Mouse (Mus musculus): Measurements from ENCODE around the gene Uts2r. TPM values are rescaled to one million over a fixed set of nuclear protein-coding genes. Genes with fewer than 3 reads are reported as not detected.
A peak's percentile ranks its signal among the peaks of the same experiment; 100 is the strongest.

The Uts2r gene
- total RNA-seq, 2 experiments from 2014 or later: 0.23 TPM; not detected in 1

DNA sequence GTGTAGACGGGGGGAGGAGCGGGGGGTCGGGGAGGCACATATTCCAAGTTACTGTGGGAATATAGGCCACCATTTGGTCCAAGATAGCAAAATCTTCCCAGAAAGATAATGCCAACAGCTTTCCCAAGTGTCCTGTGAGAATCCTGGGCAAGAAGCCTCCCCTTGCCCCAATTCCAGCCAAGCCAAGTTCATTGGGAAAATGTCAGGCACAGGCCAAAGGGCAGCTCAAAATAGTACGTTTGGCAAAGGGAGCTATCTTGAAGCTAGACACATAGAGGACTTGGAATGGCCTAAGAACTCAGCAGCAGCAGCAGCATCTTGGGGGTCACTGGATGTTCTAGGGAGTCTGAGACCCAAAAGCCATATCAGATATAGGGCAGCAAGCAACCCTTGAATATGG, 3.7 kb downstream of the Uts2r start:
- DNase-seq: no peak

DNA sequence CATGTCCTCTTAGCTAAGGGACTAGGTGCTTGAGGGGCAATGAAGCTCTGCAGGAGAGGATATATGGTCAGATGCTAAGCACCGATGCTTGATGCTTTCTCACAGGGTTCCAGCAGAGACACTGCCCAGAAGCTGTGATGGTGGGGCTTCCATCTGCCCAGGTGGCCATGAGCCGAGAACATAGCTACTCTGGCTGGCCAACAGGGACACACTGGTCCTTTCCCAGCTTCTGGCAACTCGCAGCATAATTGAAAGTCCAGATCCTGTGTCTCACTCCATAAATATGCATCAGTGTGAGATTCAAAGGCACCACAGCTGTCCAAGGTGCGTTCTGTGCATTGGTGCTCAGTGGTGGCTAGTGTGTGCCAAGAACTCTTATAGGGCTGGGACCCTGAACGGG, 13.1 kb downstream of the Uts2r start:
- no peak for DNase-seq

DNA sequence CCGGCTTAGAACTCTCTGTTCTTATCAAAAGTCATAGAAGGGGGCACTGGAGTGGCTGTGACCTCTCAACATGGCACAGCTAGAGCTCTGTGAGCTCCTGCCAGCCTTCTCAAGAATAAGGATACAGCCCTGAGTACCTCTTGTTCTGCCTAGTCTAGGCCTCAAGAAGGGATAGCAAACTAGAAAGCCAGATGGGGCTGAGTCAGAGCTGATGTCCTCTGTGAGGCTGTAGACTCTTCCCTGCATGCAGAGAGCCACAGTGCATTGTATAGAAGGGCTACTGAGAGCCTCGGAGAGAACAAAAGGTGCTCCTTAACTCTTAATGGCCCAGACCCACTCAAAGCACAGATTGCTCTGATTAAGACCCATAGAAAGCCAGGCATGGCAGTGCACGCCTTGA, 14.2 kb downstream of the Uts2r start:
- no peak for DNase-seq

DNA sequence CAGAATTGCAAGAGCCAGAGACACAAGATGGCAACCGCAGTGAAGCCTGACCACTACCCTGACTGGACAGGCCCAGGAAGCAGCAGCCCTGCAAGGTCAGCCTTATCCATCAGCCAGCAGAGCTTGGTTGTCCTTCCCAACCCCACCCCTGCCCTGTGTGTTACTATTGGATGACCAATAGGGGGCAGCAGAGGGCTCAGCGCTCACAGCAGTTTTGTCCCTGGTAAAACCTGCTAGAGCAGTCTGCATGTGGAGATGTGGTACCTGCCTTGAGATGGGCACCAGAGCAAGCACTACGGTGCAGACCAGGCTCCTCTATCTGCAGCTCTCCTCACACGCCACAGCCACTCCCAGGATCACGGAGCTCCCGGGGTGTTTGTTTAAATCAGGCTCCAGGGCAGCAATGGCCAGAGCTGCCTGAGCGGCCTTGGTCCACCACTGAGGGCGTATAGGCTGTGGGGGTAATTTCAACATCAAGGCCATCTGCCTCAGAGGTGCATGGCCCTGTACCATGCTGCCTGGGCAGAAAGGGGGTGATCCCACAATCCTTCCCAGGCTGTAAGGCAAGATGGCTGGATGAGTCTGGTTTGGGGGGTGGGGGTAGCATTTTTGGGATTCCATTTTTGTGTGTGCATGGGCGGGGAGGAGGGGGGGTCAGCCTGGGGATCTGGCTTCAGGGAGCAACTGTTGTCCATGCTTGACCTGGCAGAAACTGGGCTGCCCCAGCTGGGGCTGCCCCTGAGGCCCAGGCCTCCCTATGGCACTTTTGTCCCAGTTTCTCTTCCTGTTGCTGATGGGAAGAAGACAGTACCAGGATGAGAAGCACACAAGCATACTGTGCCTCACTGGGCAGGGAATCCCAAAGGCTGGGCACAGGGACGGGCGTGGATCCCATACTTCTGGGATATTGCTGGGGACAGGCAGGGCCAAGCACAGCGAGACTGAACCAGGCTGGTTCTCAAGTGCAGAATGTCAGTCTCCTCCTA, 16.5 kb downstream of the Uts2r start:
- DNase-seq: peak in 1 of 2 experiments; percentile 20

DNA sequence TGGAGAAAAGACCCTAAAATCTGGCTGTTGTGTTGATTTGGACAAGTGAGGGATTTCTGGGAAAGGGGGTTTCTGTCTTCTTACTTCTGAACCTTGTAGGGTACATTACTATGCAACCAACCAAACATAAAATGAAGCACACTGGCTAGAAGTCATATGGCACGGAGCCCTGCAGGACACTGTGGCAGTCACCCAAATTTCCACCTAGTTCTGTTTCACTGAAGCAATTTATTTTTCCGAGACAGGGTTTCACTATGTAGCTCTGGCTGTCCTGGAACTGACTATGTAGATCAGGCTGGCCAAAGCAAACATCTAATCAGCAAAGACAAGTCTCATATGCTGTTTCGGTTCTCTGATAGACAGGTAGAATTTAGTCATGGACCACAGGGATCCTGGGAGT, 29.6 kb downstream of the Uts2r start:
- no peak for DNase-seq

DNA sequence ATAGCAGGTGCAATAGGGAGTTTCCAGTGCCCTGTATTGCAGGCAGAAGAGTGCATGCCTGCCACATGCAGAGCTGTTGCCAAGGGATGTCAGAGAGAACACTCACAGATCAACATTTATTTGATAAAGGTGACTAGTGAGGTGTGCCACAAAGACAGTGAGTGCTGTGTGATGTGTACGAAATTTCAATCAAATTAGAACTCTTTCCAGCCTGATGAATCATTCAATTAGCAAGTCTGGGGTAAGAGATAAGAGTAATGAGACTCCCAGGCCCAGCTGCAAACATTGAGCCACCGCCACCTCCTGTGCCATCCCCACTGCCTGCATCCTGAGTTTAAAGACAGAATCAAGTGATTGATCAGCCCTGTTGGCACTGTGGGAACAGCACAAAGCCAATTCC, 32.7 kb downstream of the Uts2r start:
- DNase-seq: no peak

DNA sequence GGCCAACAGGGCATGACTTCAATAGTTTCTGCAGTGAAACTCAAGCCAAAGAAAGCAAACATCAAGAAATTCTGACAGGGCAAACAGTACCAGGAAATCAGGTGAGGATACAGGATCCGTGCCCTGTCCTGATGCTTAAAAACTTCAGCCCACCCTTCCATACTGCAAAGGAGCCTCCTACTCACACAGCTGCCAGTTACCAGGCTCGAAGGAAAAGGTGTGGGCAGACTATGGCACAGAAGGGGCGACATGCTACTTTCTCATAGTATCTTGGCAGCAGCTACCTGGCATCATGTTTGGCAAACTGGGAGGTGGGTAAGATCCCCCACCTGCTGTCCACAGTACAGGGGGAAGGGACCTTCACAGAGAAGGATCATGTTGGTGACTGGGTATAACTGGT, 33.3 kb downstream of the Uts2r start:
- DNase-seq: no peak

DNA sequence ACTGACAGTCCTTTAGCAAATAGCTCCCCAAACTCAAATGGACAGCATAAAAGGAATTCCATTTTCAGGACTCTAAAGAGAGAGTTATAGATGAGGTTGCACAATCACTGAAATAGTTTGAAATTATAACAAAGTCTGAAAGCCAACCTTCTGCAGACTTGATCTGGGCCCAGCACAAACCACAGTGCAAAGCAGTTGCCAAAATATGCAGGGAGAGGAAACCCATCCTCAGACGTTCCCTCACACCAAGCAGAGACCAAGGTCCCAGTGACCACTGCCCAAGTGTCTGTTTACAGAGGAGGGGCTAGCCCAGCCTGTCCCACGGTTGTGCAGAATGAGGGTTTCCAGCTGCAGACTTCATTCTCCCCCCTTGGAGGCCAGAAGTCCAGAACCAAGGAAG, 38.6 kb downstream of the Uts2r start:
- no peak for DNase-seq

DNA sequence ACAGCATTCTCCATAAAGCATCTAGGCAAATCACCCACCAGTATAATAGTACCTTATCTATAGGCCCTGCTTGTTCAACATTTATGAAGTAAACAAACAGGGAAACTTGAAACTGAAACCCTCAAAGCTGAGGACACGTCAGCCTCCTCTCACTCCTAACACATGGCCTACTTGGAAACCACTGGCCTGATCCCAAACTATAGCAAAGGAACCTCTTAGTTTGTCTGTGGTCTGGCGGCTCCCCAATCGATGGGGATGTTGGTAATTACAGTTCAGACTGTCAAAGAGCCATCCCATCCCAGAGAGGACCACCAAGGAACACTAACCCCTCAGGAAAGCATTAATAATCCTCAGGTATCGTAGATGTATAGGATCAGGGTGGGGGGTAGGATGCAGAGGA, 39.8 kb downstream of the Uts2r start:
- no peak for DNase-seq

DNA sequence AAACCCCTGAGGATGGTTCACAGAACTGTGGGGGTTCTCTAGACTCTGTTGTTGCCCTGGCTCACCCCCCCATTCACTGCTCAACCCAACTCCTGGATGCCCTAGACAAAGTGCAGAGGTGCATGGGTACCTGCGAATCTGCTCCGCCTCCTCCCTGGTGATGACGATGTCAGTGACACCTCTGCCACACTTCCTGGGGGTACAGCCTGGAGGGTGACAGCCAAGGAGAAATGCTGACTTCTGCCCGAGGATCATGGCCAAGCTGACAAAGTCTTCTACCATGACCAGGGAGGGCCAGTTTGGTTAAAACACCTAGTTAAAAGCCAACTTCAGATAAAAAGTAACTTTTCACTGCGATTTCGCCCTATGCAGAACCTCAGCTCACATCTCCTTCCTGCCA, 40.7 kb downstream of the Uts2r start:
- DNase-seq: no peak

DNA sequence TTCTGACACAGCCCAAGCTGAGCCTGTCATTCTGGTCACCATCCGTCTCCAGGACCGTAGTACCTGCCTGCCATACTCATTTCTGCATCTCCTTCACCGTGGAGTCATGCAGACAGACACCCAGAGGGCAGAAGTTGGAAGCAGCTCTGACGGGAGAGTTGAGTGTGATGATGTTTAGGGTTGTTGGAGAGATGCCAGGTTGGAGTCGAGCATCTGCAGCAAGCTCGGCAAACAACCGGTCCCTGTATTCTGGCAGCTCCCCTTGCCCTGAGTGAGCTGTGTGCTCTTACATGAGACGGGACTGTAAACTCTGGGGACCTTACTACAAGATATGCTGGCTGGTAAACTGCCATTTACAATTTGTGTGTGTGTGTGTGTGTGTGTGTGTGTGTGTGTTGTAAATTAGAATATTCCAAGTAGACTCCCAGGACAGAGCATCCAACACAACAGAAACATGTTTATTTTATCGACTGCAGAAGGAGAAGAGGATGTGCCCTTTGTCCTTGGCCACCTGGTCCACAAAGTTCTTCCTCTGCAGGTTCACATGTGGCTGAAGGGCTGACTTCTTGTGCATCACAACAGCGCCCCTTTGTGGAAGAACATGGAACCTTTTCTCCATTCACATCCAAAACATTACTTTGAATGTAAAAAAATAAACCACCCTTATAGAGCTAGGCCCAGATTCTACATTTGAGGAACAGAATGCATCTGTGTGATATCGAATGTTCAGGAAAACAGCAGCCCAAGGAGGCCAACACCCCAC, 41.5 kb downstream of the Uts2r start:
- no peak for DNase-seq

DNA sequence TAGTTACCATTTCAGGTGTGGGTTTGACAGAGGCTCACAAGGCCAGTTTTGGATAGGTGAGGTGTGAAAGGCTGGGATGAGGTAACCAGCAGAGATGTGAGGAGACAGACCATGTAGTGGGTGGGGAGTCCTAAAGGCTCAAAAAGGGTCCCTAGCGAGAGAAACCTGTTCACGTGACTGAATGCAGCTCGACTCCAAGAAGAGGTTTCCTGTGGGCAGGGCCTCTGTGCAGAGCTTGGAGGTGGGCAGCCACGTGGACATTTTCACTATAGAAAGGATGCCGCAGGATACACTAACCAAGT, 43.7 kb downstream of the Uts2r start:
- no peak for DNase-seq

DNA sequence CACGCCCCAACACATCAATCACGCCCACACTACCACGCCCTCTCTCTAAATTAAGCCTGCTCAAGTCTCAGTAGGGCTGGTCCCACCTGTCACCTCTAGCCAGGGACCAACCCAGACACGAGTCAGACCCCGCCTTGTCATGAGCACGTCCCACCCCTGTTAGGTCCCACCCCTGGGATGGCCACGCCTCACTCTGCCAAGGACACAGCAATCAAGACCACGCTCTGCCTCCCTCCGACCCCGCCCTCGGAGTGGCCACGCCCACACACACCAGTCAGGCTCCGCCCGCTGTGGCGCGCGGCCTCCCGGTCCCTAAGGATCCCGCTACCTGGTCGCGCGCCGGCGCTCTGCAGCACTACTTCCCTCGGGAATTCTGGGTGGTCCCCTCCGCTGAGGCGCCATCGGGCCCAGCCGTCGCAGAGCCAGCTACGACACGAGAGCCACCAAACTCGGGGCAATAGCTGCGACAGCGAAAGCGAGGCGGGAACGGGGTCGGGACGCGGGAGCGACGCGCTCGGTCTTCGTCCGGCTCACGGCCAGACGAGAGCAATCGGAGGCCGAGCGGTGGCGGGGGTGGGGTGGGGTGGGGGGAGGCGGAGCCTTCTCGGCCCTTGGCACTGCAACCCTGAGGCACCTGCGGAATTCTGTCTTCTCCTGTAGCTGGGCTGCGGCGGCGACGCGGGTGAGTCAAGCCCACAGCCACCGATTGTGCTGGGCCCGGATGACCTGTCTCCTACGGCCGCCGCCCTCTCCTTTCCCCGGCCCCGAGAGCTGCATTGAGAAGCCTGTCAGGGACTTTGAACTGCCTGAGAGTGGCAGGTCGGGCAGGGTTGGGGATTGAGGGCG, 44.3 kb downstream of the Uts2r start, which contains the start of the genes Hexdc and Ogfod3:
Gene Hexdc, plus strand, starts transcription at position 273 of the 846 bp plus-strand sequence.
Gene Ogfod3, minus strand, starts transcription at position 551 of the 846 bp plus-strand sequence.
- peak; percentile 91 to 93 for DNase-seq

Other genes starting within 250 kb of the Uts2r start
- 1 to 10 TPM; 6.1 to 7.0 TPM for gene Ccdc57, start 227.4 kb upstream of the Uts2r start, total RNA-seq (2021)
- 1 to 10 TPM; 2.3 to 2.5 TPM for gene Slc16a3, start 211.8 kb upstream of the Uts2r start, total RNA-seq (2021)
- gene Csnk1d, start 168.9 kb upstream of the Uts2r start, total RNA-seq (2021): 100 to 1,000 TPM; 129 to 137 TPM
- gene Cd7, start 120.9 kb upstream of the Uts2r start, total RNA-seq (2021): not detected
- not detected for gene Sectm1b, start 96.7 kb upstream of the Uts2r start, total RNA-seq (2021)
- not detected for gene Sectm1a, start 79.1 kb upstream of the Uts2r start, total RNA-seq (2021)
- not detected for gene Tex19.2, start 41.6 kb upstream of the Uts2r start, total RNA-seq (2021)
- gene Tex19.1, start 14.1 kb upstream of the Uts2r start, total RNA-seq (2021): not detected
- 10 to 100 TPM; 16.7 to 20.2 TPM for gene Hexdc, start 44.2 kb downstream of the Uts2r start, total RNA-seq (2021)
- 1 to 10 TPM; 6.0 to 7.0 TPM for gene Ogfod3, start 44.4 kb downstream of the Uts2r start, total RNA-seq (2021)
- gene Cybc1, start 69.1 kb downstream of the Uts2r start, total RNA-seq (2021): 10 to 100 TPM; 22.1 to 22.5 TPM
- 10 to 100 TPM; 48.9 to 56.7 TPM for gene Narf, start 77.0 kb downstream of the Uts2r start, total RNA-seq (2021)
- 10 to 100 TPM; 75.7 to 84.8 TPM for gene Foxk2, start 99.7 kb downstream of the Uts2r start, total RNA-seq (2021)
- gene Wdr45b, start 194.2 kb downstream of the Uts2r start, total RNA-seq (2021): 10 to 100 TPM; 70.2 to 78.1 TPM
- gene Rab40b, start 228.0 kb downstream of the Uts2r start, total RNA-seq (2021): 10 to 100 TPM; 66.3 to 67.0 TPM

Measured in layer of hippocampus, postnatal 36 days (tissue).